Comparison of ENCODE assay signal across 33 mouse cellular contexts in genomic region chr6:55146138-55146537, GRCm38 (mm10). TPM values are rescaled to one million over a fixed set of nuclear protein-coding genes. Genes with fewer than 3 reads are reported as not detected.
DNase-seq lines count a peak whose midpoint lies in the region; ATAC-seq and TF ChIP-seq lines count a peak whose summit lies in the region.
"Had no signal": no experiment of that assay in that cellular context is flagged by ENCODE, and none has a peak within 500 bp of the region (broad histone marks: within the 10 kb centered on the region; RNA-seq: fewer than 3 reads in every experiment).

No protein-coding gene starts in this region.

- DNase-seq in forebrain, embryonic 11.5 days (ENCODE audit: low spot score) = no peak
- DNase-seq in midbrain, embryonic 11.5 days (ENCODE audit: low spot score, missing footprints) = peak; percentile 85
- no peak for DNase-seq in midbrain, postnatal 0 days (ENCODE audit: low spot score)
- peak; percentile 22 for DNase-seq in embryonic facial prominence, embryonic 10.5 days (ENCODE audit: low spot score)
- DNase-seq in adrenal gland, adult (ENCODE audit: inconsistent age in 2 of 2, low spot score in 1 of 2) = no peak
- DNase-seq: adrenal gland, postnatal 10 days; cerebellum, adult 11 months; cerebellum, adult 9-10 months; gastrocnemius, postnatal 25 days; heart, adult 11 months; heart, postnatal 4 days; kidney, adult 2 months; kidney, postnatal 36 days; lung, embryonic 14.5 days; lung, postnatal 14 days; retina, postnatal 1 day; thymus, adult 18-20 months; thymus, postnatal 25 days had no signal

- H3K36me3 ChIP-seq in forebrain, embryonic 11.5 days (ENCODE audit: control insufficient read depth, insufficient read depth, low read length) = no peaks in the 10 kb centered on the region
- no peaks in the 10 kb centered on the region for H3K36me3 ChIP-seq in forebrain, embryonic 16.5 days (ENCODE audit: control insufficient read depth, insufficient read depth)
- H3K36me3 ChIP-seq in midbrain, embryonic 11.5 days (ENCODE audit: control insufficient read depth, insufficient read depth, low read length) = no peaks in the 10 kb centered on the region
- no peaks in the 10 kb centered on the region for H3K36me3 ChIP-seq in midbrain, postnatal 0 days (ENCODE audit: insufficient read depth, low read length)
- no peaks in the 10 kb centered on the region for H3K36me3 ChIP-seq in embryonic facial prominence, embryonic 10.5 days (replicated peaks)
- H3K36me3 ChIP-seq in midbrain, embryonic 16.5 days (ENCODE audit: control insufficient read depth, insufficient read depth, low read length) = no peaks in the 10 kb centered on the region
- no peaks in the 10 kb centered on the region for H3K36me3 ChIP-seq in neural tube, embryonic 15.5 days
- H3K36me3 ChIP-seq: embryonic facial prominence, embryonic 15.5 days; heart, embryonic 12.5 days; intestine, embryonic 15.5 days; limb, embryonic 12.5 days; liver, embryonic 15.5 days had no signal

- H3K4me2 ChIP-seq in forebrain, embryonic 11.5 days (ENCODE audit: low read depth, low read length, severe bottlenecking) = no peak overlapping the region
- no peak overlapping the region for H3K4me2 ChIP-seq in forebrain, embryonic 16.5 days (ENCODE audit: low read length)
- H3K4me2 ChIP-seq in midbrain, embryonic 11.5 days = no peak overlapping the region
- H3K4me2 ChIP-seq in midbrain, postnatal 0 days (ENCODE audit: low read depth, low read length, poor library complexity, severe bottlenecking) = no peak overlapping the region
- no peak overlapping the region for H3K4me2 ChIP-seq in midbrain, embryonic 16.5 days (ENCODE audit: low read length)
- no peak overlapping the region for H3K4me2 ChIP-seq in neural tube, embryonic 15.5 days
- H3K4me2 ChIP-seq: embryonic facial prominence, embryonic 15.5 days; heart, embryonic 12.5 days; intestine, embryonic 15.5 days; limb, embryonic 12.5 days; liver, embryonic 15.5 days; lung, embryonic 14.5 days had no signal

- WGBS in forebrain, embryonic 11.5 days = 11% methylated on average over 4 of the region's 4 CpGs
- 17% methylated on average over 4 of the region's 4 CpGs for WGBS in forebrain, embryonic 16.5 days
- 37% methylated on average over 4 of the region's 4 CpGs for WGBS in midbrain, embryonic 11.5 days
- 34% methylated on average over 4 of the region's 4 CpGs for WGBS in midbrain, postnatal 0 days
- WGBS in embryonic facial prominence, embryonic 10.5 days = 41% methylated on average over 4 of the region's 4 CpGs
- WGBS in midbrain, embryonic 16.5 days = 35% methylated on average over 4 of the region's 4 CpGs
- WGBS in neural tube, embryonic 15.5 days = 25% methylated on average over 4 of the region's 4 CpGs

- H3K27me3 ChIP-seq in forebrain, embryonic 11.5 days (ENCODE audit: control insufficient read depth, insufficient read depth, low read length) = no peaks in the 10 kb centered on the region
- H3K27me3 ChIP-seq in forebrain, embryonic 16.5 days (replicated peaks; ENCODE audit: control insufficient read depth, insufficient read depth, low read length) = no peaks in the 10 kb centered on the region
- no peaks in the 10 kb centered on the region for H3K27me3 ChIP-seq in midbrain, embryonic 11.5 days (ENCODE audit: control insufficient read depth, insufficient read depth, low read length)
- no peaks in the 10 kb centered on the region for H3K27me3 ChIP-seq in midbrain, postnatal 0 days (ENCODE audit: insufficient read depth, low read length)
- 0 out of 2 replicates have a peak, but pooled peaks cover 5% of the 10 kb centered on the region for H3K27me3 ChIP-seq in embryonic facial prominence, embryonic 10.5 days (replicated peaks; ENCODE audit: low read depth, poor library complexity, severe bottlenecking)
- no peaks in the 10 kb centered on the region for H3K27me3 ChIP-seq in midbrain, embryonic 16.5 days (ENCODE audit: control insufficient read depth, insufficient read depth, low read depth, low read length)
- 0 out of 2 replicates have a peak, but pooled peaks cover 3% of the 10 kb centered on the region for H3K27me3 ChIP-seq in neural tube, embryonic 15.5 days (replicated peaks)
- H3K27me3 ChIP-seq: embryonic facial prominence, embryonic 15.5 days; heart, embryonic 12.5 days; intestine, embryonic 15.5 days; limb, embryonic 12.5 days; liver, embryonic 15.5 days had no signal

- H3K9me3 ChIP-seq in forebrain, embryonic 11.5 days (ENCODE audit: control insufficient read depth, low read length) = no peaks in the 10 kb centered on the region; the same call in 1 of the 2 replicates
- peaks cover 4% of the 10 kb centered on the region; the same call in 1 of the 2 replicates for H3K9me3 ChIP-seq in forebrain, embryonic 16.5 days (ENCODE audit: control insufficient read depth, low read length)
- no peaks in the 10 kb centered on the region for H3K9me3 ChIP-seq in midbrain, embryonic 11.5 days (ENCODE audit: control insufficient read depth, low read length)
- H3K9me3 ChIP-seq in midbrain, postnatal 0 days (ENCODE audit: low read length) = no peaks in the 10 kb centered on the region
- H3K9me3 ChIP-seq in embryonic facial prominence, embryonic 10.5 days = no peaks in the 10 kb centered on the region
- peaks cover 5% of the 10 kb centered on the region; the same call in 1 of the 2 replicates for H3K9me3 ChIP-seq in midbrain, embryonic 16.5 days (replicated peaks; ENCODE audit: control insufficient read depth, low read length, poor library complexity, severe bottlenecking)
- H3K9me3 ChIP-seq in neural tube, embryonic 15.5 days (replicated peaks) = no peaks in the 10 kb centered on the region; the same call in 1 of the 2 replicates
- H3K9me3 ChIP-seq: embryonic facial prominence, embryonic 15.5 days; heart, embryonic 12.5 days; intestine, embryonic 15.5 days; liver, embryonic 15.5 days had no signal

- H3K4me1 ChIP-seq in forebrain, embryonic 11.5 days (replicated peaks; ENCODE audit: control insufficient read depth, insufficient read depth, low read length) = no peaks in the 10 kb centered on the region
- no peaks in the 10 kb centered on the region for H3K4me1 ChIP-seq in forebrain, embryonic 16.5 days (replicated peaks; ENCODE audit: control insufficient read depth, insufficient read depth, low read length)
- H3K4me1 ChIP-seq in midbrain, embryonic 11.5 days (ENCODE audit: control insufficient read depth, insufficient read depth, low read length) = no peaks in the 10 kb centered on the region; the same call in 1 of the 2 replicates
- no peaks in the 10 kb centered on the region for H3K4me1 ChIP-seq in midbrain, postnatal 0 days (ENCODE audit: insufficient read depth, low read length)
- H3K4me1 ChIP-seq in embryonic facial prominence, embryonic 10.5 days = peaks cover 4% of the 10 kb centered on the region
- peaks cover 3% of the 10 kb centered on the region; the same call in 1 of the 2 replicates for H3K4me1 ChIP-seq in midbrain, embryonic 16.5 days (ENCODE audit: control insufficient read depth, insufficient read depth, low read length)
- no peaks in the 10 kb centered on the region for H3K4me1 ChIP-seq in neural tube, embryonic 15.5 days
- H3K4me1 ChIP-seq: embryonic facial prominence, embryonic 15.5 days; heart, embryonic 12.5 days; intestine, embryonic 15.5 days; limb, embryonic 12.5 days; liver, embryonic 15.5 days had no signal

- 0 out of 2 replicates have a peak, but pooled peaks have one; percentile 15 for ATAC-seq in forebrain, embryonic 11.5 days (replicated peaks; ENCODE audit: low FRiP score)
- no peak for ATAC-seq in forebrain, embryonic 16.5 days
- no peak for ATAC-seq in midbrain, embryonic 11.5 days (ENCODE audit: low FRiP score)
- no peak for ATAC-seq in midbrain, postnatal 0 days (ENCODE audit: low FRiP score)
- peak; percentile 66; the same call in 1 of the 2 replicates for ATAC-seq in midbrain, embryonic 16.5 days
- ATAC-seq in neural tube, embryonic 15.5 days (ENCODE audit: low FRiP score) = no peak
- ATAC-seq: hindbrain, postnatal 0 days; intestine, embryonic 15.5 days had no signal

- H3K27ac ChIP-seq in forebrain, embryonic 11.5 days (ENCODE audit: low read depth, low read length) = no peak overlapping the region
- no peak overlapping the region for H3K27ac ChIP-seq in forebrain, embryonic 16.5 days (ENCODE audit: low read length)
- no peak overlapping the region for H3K27ac ChIP-seq in midbrain, embryonic 11.5 days (ENCODE audit: low read depth, low read length)
- H3K27ac ChIP-seq in midbrain, postnatal 0 days (ENCODE audit: low read depth, low read length) = no peak overlapping the region
- H3K27ac ChIP-seq in embryonic facial prominence, embryonic 10.5 days (replicated peaks) = no peak overlapping the region
- no peak overlapping the region for H3K27ac ChIP-seq in midbrain, embryonic 16.5 days (ENCODE audit: low read length)
- no peak overlapping the region for H3K27ac ChIP-seq in neural tube, embryonic 15.5 days (replicated peaks)
- H3K27ac ChIP-seq: embryonic facial prominence, embryonic 15.5 days; hindbrain, postnatal 0 days; intestine, embryonic 15.5 days; layer of hippocampus, adult 2 months; left cerebral cortex, adult 2 months; limb, embryonic 12.5 days; liver, embryonic 15.5 days; stomach, postnatal 0 days had no signal

- no peak overlapping the region for H3K4me3 ChIP-seq in forebrain, embryonic 11.5 days (ENCODE audit: low read depth, low read length)
- no peak overlapping the region for H3K4me3 ChIP-seq in forebrain, embryonic 16.5 days (replicated peaks; ENCODE audit: low read length)
- H3K4me3 ChIP-seq in midbrain, embryonic 11.5 days (ENCODE audit: low read depth, low read length) = no peak overlapping the region
- H3K4me3 ChIP-seq in midbrain, postnatal 0 days (ENCODE audit: low read depth, low read length) = no peak overlapping the region
- H3K4me3 ChIP-seq in embryonic facial prominence, embryonic 10.5 days = no peak overlapping the region
- H3K4me3 ChIP-seq in midbrain, embryonic 16.5 days (ENCODE audit: low read depth, low read length) = no peak overlapping the region
- H3K4me3 ChIP-seq in neural tube, embryonic 15.5 days (replicated peaks) = no peak overlapping the region
- H3K4me3 ChIP-seq: embryonic facial prominence, embryonic 15.5 days; heart, embryonic 12.5 days; intestine, embryonic 15.5 days; layer of hippocampus, adult 2 months; left cerebral cortex, adult 2 months; limb, embryonic 12.5 days; liver, embryonic 15.5 days had no signal

- no peak for TF ChIP-seq CTCF in midbrain, postnatal 0 days (IDR thresholded peaks at IDR 0.05)

- no peak overlapping the region for H3K9ac ChIP-seq in forebrain, embryonic 11.5 days (ENCODE audit: low read length)
- H3K9ac ChIP-seq in forebrain, embryonic 16.5 days (replicated peaks; ENCODE audit: low read depth, low read length) = no peak overlapping the region
- H3K9ac ChIP-seq in midbrain, embryonic 11.5 days (ENCODE audit: low read length) = no peak overlapping the region
- H3K9ac ChIP-seq in midbrain, postnatal 0 days (replicated peaks; ENCODE audit: low read length, poor library complexity, severe bottlenecking) = no peak overlapping the region
- H3K9ac ChIP-seq in midbrain, embryonic 16.5 days (ENCODE audit: low read depth, low read length) = no peak overlapping the region
- no peak overlapping the region for H3K9ac ChIP-seq in neural tube, embryonic 15.5 days (replicated peaks)
- H3K9ac ChIP-seq: embryonic facial prominence, embryonic 15.5 days; heart, embryonic 12.5 days; intestine, embryonic 15.5 days; limb, embryonic 12.5 days; liver, embryonic 15.5 days; lung, embryonic 14.5 days had no signal

RNA-seq across cellular contexts. Expression of gene Crhr2, which starts 13.3 kb away (rescaled TPM):
- 0.08 and 0.09 TPM in 2 replicates for polyA plus RNA-seq in forebrain, embryonic 11.5 days (2014; fragmentation: Nextera tagmentation; extraction: Ambion mirVana)
- 0.29 and 1.3 TPM in 2 replicates for polyA plus RNA-seq in forebrain, embryonic 16.5 days (2015; fragmentation: Nextera tagmentation; extraction: Ambion mirVana)
- polyA plus RNA-seq in midbrain, embryonic 11.5 days (2014; fragmentation: Nextera tagmentation; extraction: Ambion mirVana) = 0.22 and 0.50 TPM in 2 replicates
- total RNA-seq in midbrain, postnatal 0 days (2014; rRNA removed) = 1.8 and 3.0 TPM in 2 replicates
- polyA plus RNA-seq in midbrain, postnatal 0 days (2015; fragmentation: Nextera tagmentation; extraction: Ambion mirVana) = 2.0 TPM in 2 replicates
- 0.12 and 0.55 TPM in 2 replicates for polyA plus RNA-seq in embryonic facial prominence, embryonic 10.5 days (2016; fragmentation: Nextera tagmentation; extraction: Ambion mirVana)
- polyA plus RNA-seq in midbrain, embryonic 16.5 days (2015; fragmentation: Nextera tagmentation; extraction: Ambion mirVana) = 1.6 and 1.9 TPM in 2 replicates
- polyA plus RNA-seq in neural tube, embryonic 15.5 days (2015; fragmentation: Nextera tagmentation; extraction: Ambion mirVana) = 1.3 and 1.5 TPM in 2 replicates
- total RNA-seq: monocyte, adult 5-6 weeks had no signal
- polyA plus RNA-seq: limb, embryonic 12.5 days; lung, embryonic 14.5 days had no signal

RNA-seq across cellular contexts. Expression of gene Inmt, which starts 28.7 kb away (rescaled TPM):
- polyA plus RNA-seq in forebrain, embryonic 11.5 days (2014; fragmentation: Nextera tagmentation; extraction: Ambion mirVana) = 0.76 and 1.2 TPM in 2 replicates
- polyA plus RNA-seq in forebrain, embryonic 16.5 days (2015; fragmentation: Nextera tagmentation; extraction: Ambion mirVana) = 0.22 TPM in 1 of 2 replicates, not detected in the other
- 0.16 and 0.40 TPM in 2 replicates for polyA plus RNA-seq in midbrain, embryonic 11.5 days (2014; fragmentation: Nextera tagmentation; extraction: Ambion mirVana)
- not detected in 2 replicates for total RNA-seq in midbrain, postnatal 0 days (2014; rRNA removed)
- not detected in 2 replicates for polyA plus RNA-seq in midbrain, postnatal 0 days (2015; fragmentation: Nextera tagmentation; extraction: Ambion mirVana)
- 3.8 and 4.7 TPM in 2 replicates for polyA plus RNA-seq in embryonic facial prominence, embryonic 10.5 days (2016; fragmentation: Nextera tagmentation; extraction: Ambion mirVana)
- polyA plus RNA-seq in midbrain, embryonic 16.5 days (2015; fragmentation: Nextera tagmentation; extraction: Ambion mirVana) = not detected in 2 replicates
- not detected in 2 replicates for polyA plus RNA-seq in neural tube, embryonic 15.5 days (2015; fragmentation: Nextera tagmentation; extraction: Ambion mirVana)
- total RNA-seq: heart, postnatal 4 days; monocyte, adult 5-6 weeks had no signal
- polyA plus RNA-seq: heart, embryonic 12.5 days; heart, postnatal 0 days; hindbrain, postnatal 0 days; limb, embryonic 12.5 days; neural tube, embryonic 14.5 days had no signal

RNA-seq across cellular contexts. Expression of gene Mindy4, which starts 57.0 kb away (rescaled TPM):
- 22.5 and 23.2 TPM in 2 replicates for polyA plus RNA-seq in forebrain, embryonic 11.5 days (2014; fragmentation: Nextera tagmentation; extraction: Ambion mirVana)
- polyA plus RNA-seq in forebrain, embryonic 16.5 days (2015; fragmentation: Nextera tagmentation; extraction: Ambion mirVana) = 14.4 and 17.8 TPM in 2 replicates
- 20.0 and 24.2 TPM in 2 replicates for polyA plus RNA-seq in midbrain, embryonic 11.5 days (2014; fragmentation: Nextera tagmentation; extraction: Ambion mirVana)
- 8.8 and 10.9 TPM in 2 replicates for total RNA-seq in midbrain, postnatal 0 days (2014; rRNA removed)
- polyA plus RNA-seq in midbrain, postnatal 0 days (2015; fragmentation: Nextera tagmentation; extraction: Ambion mirVana) = 9.6 and 10.0 TPM in 2 replicates
- 18.7 and 24.0 TPM in 2 replicates for polyA plus RNA-seq in embryonic facial prominence, embryonic 10.5 days (2016; fragmentation: Nextera tagmentation; extraction: Ambion mirVana)
- polyA plus RNA-seq in midbrain, embryonic 16.5 days (2015; fragmentation: Nextera tagmentation; extraction: Ambion mirVana) = 12.6 and 15.0 TPM in 2 replicates
- 10.3 and 10.7 TPM in 2 replicates for polyA plus RNA-seq in neural tube, embryonic 15.5 days (2015; fragmentation: Nextera tagmentation; extraction: Ambion mirVana)
- total RNA-seq: monocyte, adult 5-6 weeks had no signal

Comparison
In these comparisons a context has a peak if more than half of its experiments do, and no peak if none do; other contexts are left out.
1. ATAC-seq: peak in forebrain, embryonic 11.5 days (single experiment) and midbrain, embryonic 16.5 days (single experiment); none in forebrain, embryonic 16.5 days (single experiment), midbrain, embryonic 11.5 days (single experiment), midbrain, postnatal 0 days (single experiment) and neural tube, embryonic 15.5 days (single experiment).
2. DNase-seq: peak in midbrain, embryonic 11.5 days (single experiment) and embryonic facial prominence, embryonic 10.5 days (single experiment); none in forebrain, embryonic 11.5 days (single experiment), midbrain, postnatal 0 days (single experiment) and adrenal gland, adult (0 of 2).